Mouse (Mus musculus) heart, embryonic 11.5 days (tissue): ENCODE results near the gene Mycbp2. TPM values are rescaled to one million over a fixed set of nuclear protein-coding genes. Genes with fewer than 3 reads are reported as not detected.

Experiments
- ATAC-seq: fragments of 200-750 bp; cut with Nextera tagmentation; replicated peaks from 2 replicates; pipeline ENCODE4 v1.8.0; 2017; ENCODE audit warnings: moderate library complexity; ENCODE audit not compliant: insufficient number of reproducible peaks, low FRiP score, low TSS enrichment
- H3K27ac ChIP-seq: fragments of 300-500 bp; sonication (generic); 2 replicates; pipeline ENCODE4 v1.5.1; 2014; ENCODE audit warnings: mild to moderate bottlenecking, low read depth, low read length
- H3K27me3 ChIP-seq: fragments of 300-500 bp; sonication (generic); 2 replicates; pipeline ENCODE4 v1.6.1; 2014; ENCODE audit warnings: mild to moderate bottlenecking, low read length, mixed read lengths; ENCODE audit not compliant: control insufficient read depth, insufficient read depth
- H3K36me3 ChIP-seq: fragments of 300-500 bp; sonication (generic); 2 replicates; pipeline ENCODE4 v1.6.1; 2014; ENCODE audit warnings: mild to moderate bottlenecking, low read length, moderate library complexity, mixed read lengths; ENCODE audit not compliant: control insufficient read depth, insufficient read depth
- H3K4me1 ChIP-seq: fragments of 300-500 bp; sonication (generic); 2 replicates; pipeline ENCODE4 v1.6.1; 2014; ENCODE audit warnings: low read length; ENCODE audit not compliant: control insufficient read depth, insufficient read depth
- H3K4me2 ChIP-seq: fragments of 300-500 bp; sonication (generic); 2 replicates; pipeline ENCODE4 v1.6.1; 2014; ENCODE audit warnings: mild to moderate bottlenecking, moderate library complexity
- H3K4me3 ChIP-seq: fragments of 300-500 bp; sonication (generic); 2 replicates; pipeline ENCODE4 v1.5.1; 2014; ENCODE audit warnings: low read depth, low read length
- H3K9ac ChIP-seq: fragments of 300-500 bp; sonication (generic); 2 replicates; pipeline ENCODE4 v1.6.1; 2014; ENCODE audit warnings: mild to moderate bottlenecking, low read depth, low read length, moderate library complexity
- H3K9me3 ChIP-seq: fragments of 300-500 bp; sonication (generic); replicated peaks from 2 replicates; pipeline ENCODE4 v1.6.1; 2016; ENCODE audit warnings: low read length; ENCODE audit not compliant: control insufficient read depth
- WGBS: fragments of 180-500 bp; shearing (Covaris S2); extraction: QIAGEN DNeasy Blood & Tissue Kit; methylation state at CpG from one replicate; pipeline ENCODE4 v1.1.7; 2014; ENCODE audit not compliant: insufficient replicate concordance; 5-methylcytosine and 5-hydroxymethylcytosine counted together
- polyA plus RNA-seq: library from polyadenylated mRNA; unstranded; fragments of >200 nt; fragmentation: Nextera tagmentation; extraction: Ambion mirVana; gene quantifications from 2 replicates; pipeline ENCODE4 v1.2.1, GENCODE M21; 2014

Gene Mycbp2
- polyA plus RNA-seq, 1 experiment from 2014 or later = 19.1 TPM

DNA sequence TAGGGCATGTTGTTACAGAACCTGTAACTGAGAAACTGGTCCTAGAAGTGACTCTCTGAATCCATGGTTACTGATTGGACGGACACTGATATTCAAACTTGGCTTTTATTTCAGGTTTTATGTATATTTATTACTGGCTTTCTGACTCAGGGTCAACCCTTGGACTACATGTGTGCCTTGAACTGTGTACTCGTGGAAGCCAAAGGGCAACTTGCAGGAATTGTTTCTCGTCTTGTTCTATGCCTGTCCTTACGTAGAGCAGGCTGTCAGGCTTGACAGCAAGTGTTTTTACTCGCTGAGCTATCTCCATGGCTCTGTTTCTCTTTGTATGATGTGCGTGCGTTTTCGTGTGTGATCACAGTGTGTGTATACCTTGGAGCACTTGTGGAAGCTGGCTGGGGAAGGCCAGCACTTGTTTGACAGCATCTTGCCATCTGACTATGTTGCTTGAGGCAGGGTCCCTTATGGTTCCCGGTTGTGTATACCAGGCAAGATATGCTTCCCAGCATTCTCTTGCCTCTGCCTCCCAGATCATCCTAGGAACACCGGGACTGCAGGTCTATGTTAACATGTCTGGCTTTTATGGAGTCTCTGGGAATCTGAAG, 243.8 kb downstream of the Mycbp2 start:
- Histone ChIP-seq H3K4me1 (no peaks in the 10 kb centered on the region), H3K9ac (no peak overlapping the region), H3K27ac (no peak overlapping the region), H3K36me3 (no peaks in the 10 kb centered on the region), H3K4me3 (no peak overlapping the region), H3K9me3 (no peaks in the 10 kb centered on the region), H3K27me3 (no peaks in the 10 kb centered on the region), H3K4me2 (no peak overlapping the region)
- 76% methylated on average over 10 of the region's 10 CpGs for WGBS
- no peak for ATAC-seq

GRCm38 (mm10) chr14:103102246-103102645, 244.4 kb downstream of the Mycbp2 start:
- no peaks in the 10 kb centered on the region for H3K9me3 ChIP-seq
- 75% methylated on average over 6 of the region's 6 CpGs for WGBS
- no peaks in the 10 kb centered on the region for H3K27me3 ChIP-seq
- H3K4me3 ChIP-seq = no peak overlapping the region
- H3K4me2 ChIP-seq = no peak overlapping the region
- H3K9ac ChIP-seq = no peak overlapping the region
- no peak overlapping the region for H3K27ac ChIP-seq
- ATAC-seq = no peak
- H3K4me1 ChIP-seq = no peaks in the 10 kb centered on the region
- no peaks in the 10 kb centered on the region for H3K36me3 ChIP-seq

DNA sequence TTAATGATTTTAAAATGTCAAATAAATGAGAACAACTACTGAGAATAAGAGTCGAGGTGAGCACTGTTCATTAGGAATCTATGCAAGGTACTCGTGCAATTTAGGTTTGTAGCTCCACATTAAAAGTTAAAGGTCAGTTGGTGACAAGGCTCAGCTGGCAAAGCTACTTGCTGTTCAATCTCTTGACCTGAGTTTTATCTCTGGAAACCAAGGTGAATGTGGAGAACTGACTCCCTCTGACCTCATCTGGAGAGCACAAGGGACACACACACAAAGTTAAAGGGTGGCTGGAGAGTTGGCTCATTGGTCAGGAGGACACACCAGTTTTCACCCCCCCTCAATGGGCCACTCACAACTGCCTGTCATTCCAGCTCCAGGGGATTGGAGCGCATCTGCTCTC, 245.4 kb downstream of the Mycbp2 start:
- Histone ChIP-seq H3K4me3 (no peak overlapping the region), H3K27me3 (no peaks in the 10 kb centered on the region), H3K9me3 (no peaks in the 10 kb centered on the region), H3K4me1 (no peaks in the 10 kb centered on the region), H3K36me3 (0 out of 2 replicates have a peak, but pooled peaks cover 2% of the 10 kb centered on the region), H3K27ac (no peak overlapping the region), H3K4me2 (no peak overlapping the region), H3K9ac (no peak overlapping the region)
- WGBS = 70% methylated on average over 3 of the region's 3 CpGs
- ATAC-seq = no peak

GRCm38 (mm10) chr14:103100296-103100695, 246.3 kb downstream of the Mycbp2 start:
- WGBS = 82% methylated on average over 13 of the region's 13 CpGs
- Histone ChIP-seq H3K9me3 (no peaks in the 10 kb centered on the region), H3K4me1 (no peaks in the 10 kb centered on the region), H3K36me3 (0 out of 2 replicates have a peak, but pooled peaks cover 2% of the 10 kb centered on the region), H3K9ac (no peak overlapping the region), H3K27ac (no peak overlapping the region), H3K27me3 (no peaks in the 10 kb centered on the region), H3K4me2 (peak overlapping the region; percentile 77; the same call in 1 of the 2 replicates), H3K4me3 (no peak overlapping the region)
- no peak for ATAC-seq

DNA sequence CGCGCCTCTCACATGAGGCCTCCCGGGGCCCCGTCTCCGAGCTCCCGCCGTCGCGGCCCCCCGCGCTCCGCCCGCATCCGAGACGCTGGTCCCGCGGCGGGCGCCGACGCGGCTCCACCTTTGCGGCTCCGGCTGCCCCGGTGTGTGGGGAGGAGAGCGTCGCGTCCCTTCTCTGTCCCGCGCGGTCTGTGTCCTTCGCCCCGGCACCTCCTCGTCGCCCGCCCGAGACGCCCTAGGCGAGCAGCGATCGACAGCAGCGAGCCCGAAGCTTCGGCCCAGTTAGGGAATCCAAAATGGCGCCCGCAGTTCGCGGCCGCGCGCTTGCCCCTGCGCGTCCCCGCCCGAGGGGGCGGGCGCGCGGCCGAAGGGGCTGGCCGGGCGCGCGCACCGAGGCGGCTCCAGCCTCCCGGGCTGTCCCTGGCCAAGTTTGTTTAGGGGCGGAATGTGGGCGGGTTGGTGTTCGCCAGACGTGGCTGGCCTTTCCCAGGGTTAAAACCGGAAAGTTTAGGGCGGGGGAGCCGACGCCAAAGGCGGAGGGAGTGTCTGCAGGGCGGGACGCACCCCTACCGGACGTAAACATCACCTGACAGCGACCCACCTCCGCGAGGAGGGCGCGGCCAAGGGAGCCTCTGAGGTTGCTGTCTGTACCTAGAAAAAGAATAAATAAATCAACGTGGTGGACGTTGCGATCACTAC, 247.2 kb downstream of the Mycbp2 start, which contains the start of gene Fbxl3:
Fbxl3 (minus strand) TSS at position 329 of the 696 bp plus-strand sequence.
- 0 out of 2 replicates have a peak, but pooled peaks cover 2% of the 10 kb centered on the region for H3K36me3 ChIP-seq
- peak within 1 kb of the TSS; percentile 77 for H3K4me2 ChIP-seq
- H3K27me3 ChIP-seq = no peaks in the 10 kb centered on the region
- H3K4me1 ChIP-seq = no peaks in the 10 kb centered on the region
- peak within 1 kb of the TSS; percentile 100 for H3K27ac ChIP-seq
- no peaks in the 10 kb centered on the region for H3K9me3 ChIP-seq
- peak; percentile 91 for ATAC-seq
- peak within 1 kb of the TSS; percentile 92 for H3K4me3 ChIP-seq
- peak within 1 kb of the TSS; percentile 100 for H3K9ac ChIP-seq
- under 1% methylated on average over 76 of the region's 88 CpGs for WGBS

- ATAC-seq = peak; percentile 82
- Histone ChIP-seq H3K27me3 (no peaks in the 10 kb centered on the region), H3K9ac (peak overlapping the region; percentile 100), H3K9me3 (no peaks in the 10 kb centered on the region), H3K4me3 (peak overlapping the region; percentile 92), H3K4me1 (no peaks in the 10 kb centered on the region), H3K36me3 (0 out of 2 replicates have a peak, but pooled peaks cover 2% of the 10 kb centered on the region), H3K27ac (peak overlapping the region; percentile 100), H3K4me2 (peak overlapping the region; percentile 77)
- under 1% methylated on average over 47 of the region's 86 CpGs for WGBS
These were observed 247.9 kb downstream of the Mycbp2 start for GRCm38 (mm10) chr14:103098587-103099235.

- Histone ChIP-seq H3K4me2 (peak overlapping the region; percentile 77), H3K27me3 (no peaks in the 10 kb centered on the region), H3K9me3 (no peaks in the 10 kb centered on the region), H3K4me3 (peak overlapping the region; percentile 92), H3K9ac (peak overlapping the region; percentile 100), H3K4me1 (no peaks in the 10 kb centered on the region), H3K27ac (peak overlapping the region; percentile 100; the same call in 1 of the 2 replicates), H3K36me3 (0 out of 2 replicates have a peak, but pooled peaks cover 2% of the 10 kb centered on the region)
- ATAC-seq = no peak
- WGBS = 2% methylated on average over 2 of the region's 2 CpGs
These were observed 248.4 kb downstream of the Mycbp2 start for GRCm38 (mm10) chr14:103098213-103098586.

GRCm38 (mm10) chr14:103096621-103097020, 250.0 kb downstream of the Mycbp2 start:
- H3K4me1 ChIP-seq = no peaks in the 10 kb centered on the region
- no peak overlapping the region for H3K4me2 ChIP-seq
- WGBS = 80% methylated on average over 6 of the region's 6 CpGs
- no peak for ATAC-seq
- H3K4me3 ChIP-seq = no peak overlapping the region
- 0 out of 2 replicates have a peak, but pooled peaks cover 2% of the 10 kb centered on the region for H3K36me3 ChIP-seq
- no peak overlapping the region for H3K9ac ChIP-seq
- H3K27me3 ChIP-seq = no peaks in the 10 kb centered on the region
- H3K27ac ChIP-seq = no peak overlapping the region
- no peaks in the 10 kb centered on the region for H3K9me3 ChIP-seq
